Mouse (Mus musculus) layer of hippocampus, postnatal 36 days (tissue): Measurements from ENCODE around the gene Nr1h2. TPM values are rescaled to one million over a fixed set of nuclear protein-coding genes. Genes with fewer than 3 reads are reported as not detected.
A peak's percentile ranks its signal among the peaks of the same experiment; 100 is the strongest.

ENCODE experiments used
- DNase-seq, 2 experiments: peaks; one replicate each; pipeline ENCODE4 v3.0.0; 2022
- microRNA-seq, 2 experiments: library from miRNA; unstranded; fragments of <30 nt; microRNA quantifications; one replicate each; pipeline ENCODE4 v1.2.0; 2021
- total RNA-seq, 2 experiments: library from RNA; stranded (reverse); gene quantifications; 2 replicates each; pipeline ENCODE4 v1.2.3; 2021

The Nr1h2 gene
- total RNA-seq, 2 experiments from 2014 or later = 58.7 to 62.1 TPM

- peak; percentile 62 for DNase-seq
These were observed 26.0 kb downstream of the Nr1h2 start for GRCm38 (mm10) chr7:44527483-44528398.

- no peak for DNase-seq
These were observed 27.2 kb downstream of the Nr1h2 start for GRCm38 (mm10) chr7:44526414-44527154.

- DNase-seq = peak in 1 of 2 experiments; percentile 63
These were observed 28.5 kb downstream of the Nr1h2 start for GRCm38 (mm10) chr7:44525126-44525832.

- DNase-seq = no peak
These were observed 29.2 kb downstream of the Nr1h2 start, which contains the start of gene Mybpc2 for GRCm38 (mm10) chr7:44524502-44524901. Gene Mybpc2, minus strand, starts transcription at chr7:44524656.

GRCm38 (mm10) chr7:44523056-44523455, 30.7 kb downstream of the Nr1h2 start:
- DNase-seq = no peak

GRCm38 (mm10) chr7:44521710-44522109, 32.0 kb downstream of the Nr1h2 start:
- no peak for DNase-seq

- DNase-seq = no peak
These were observed 32.8 kb downstream of the Nr1h2 start for GRCm38 (mm10) chr7:44520990-44521389.

- no peak for DNase-seq
These were observed 34.4 kb downstream of the Nr1h2 start for GRCm38 (mm10) chr7:44519240-44519913.

GRCm38 (mm10) chr7:44507491-44507890, 46.3 kb downstream of the Nr1h2 start:
- DNase-seq = no peak

GRCm38 (mm10) chr7:44501563-44502115, 52.1 kb downstream of the Nr1h2 start:
- DNase-seq = peak; percentile 65 to 75

- no peak for DNase-seq
These were observed 53.7 kb downstream of the Nr1h2 start for GRCm38 (mm10) chr7:44500046-44500445.

Small RNA genes lying within 50 kb of the gene (microRNA-seq; reads per million reads assigned to microRNA genes)
- 0.21 to 0.90 reads per million in 2 experiments for gene Mir7053

Other genes with a start within 250 kb of the Nr1h2 start
- 1 to 10 TPM; 2.9 to 3.8 TPM for gene Clec11a, start 247.0 kb downstream of the Nr1h2 start, total RNA-seq
- 100 to 1,000 TPM; 588 to 654 TPM for gene Shank1, start 243.7 kb downstream of the Nr1h2 start, total RNA-seq
- gene Syt3, start 169.8 kb downstream of the Nr1h2 start, total RNA-seq = 10 to 100 TPM; 84.8 to 92.0 TPM
- 1 to 10 TPM; 3.1 to 3.4 TPM for gene 1700008O03Rik, start 168.1 kb downstream of the Nr1h2 start, total RNA-seq
- gene Lrrc4b, start 124.9 kb downstream of the Nr1h2 start, total RNA-seq = 100 to 1,000 TPM; 311 to 332 TPM
- gene Aspdh, start 88.6 kb downstream of the Nr1h2 start, total RNA-seq = 10 to 100 TPM; 13.3 to 21.6 TPM
- gene Josd2, start 86.0 kb downstream of the Nr1h2 start, total RNA-seq = 100 to 1,000 TPM in 1 of 2 experiments, 10 to 100 TPM in 1; 94.5 to 102 TPM
- 100 to 1,000 TPM; 205 to 215 TPM for gene Emc10, start 57.4 kb downstream of the Nr1h2 start, total RNA-seq
- gene Fam71e1, start 57.4 kb downstream of the Nr1h2 start, total RNA-seq = 10 to 100 TPM; 14.3 to 15.7 TPM
- gene Mybpc2, start 29.3 kb downstream of the Nr1h2 start, total RNA-seq = under 1 TPM in 1 of 2 experiments, not detected in 1; 0.12 TPM
- gene Spib, start 21.9 kb downstream of the Nr1h2 start, total RNA-seq = under 1 TPM in 1 of 2 experiments, not detected in 1; 0.13 TPM
- gene Pold1, start 5.1 kb downstream of the Nr1h2 start, total RNA-seq = 1 to 10 TPM; 6.2 to 8.7 TPM
- gene Napsa, start 18.4 kb upstream of the Nr1h2 start, total RNA-seq = under 1 TPM in 1 of 2 experiments, not detected in 1; 0.25 TPM
- 100 to 1,000 TPM; 175 to 188 TPM for gene Kcnc3, start 36.7 kb upstream of the Nr1h2 start, total RNA-seq
- gene Myh14, start 116.9 kb upstream of the Nr1h2 start, total RNA-seq = 10 to 100 TPM; 27.7 to 28.1 TPM
- not detected for gene Izumo2, start 154.8 kb upstream of the Nr1h2 start, total RNA-seq
- 10 to 100 TPM; 31.8 to 34.8 TPM for gene Vrk3, start 194.5 kb upstream of the Nr1h2 start, total RNA-seq
- gene Zfp473, start 197.1 kb upstream of the Nr1h2 start, total RNA-seq = under 1 TPM; 0.22 to 0.38 TPM